Comparison of ENCODE assay signal across 7 mouse cellular contexts in genomic region chr19:34526941-34527682, GRCm38 (mm10). TPM values are rescaled to one million over a fixed set of nuclear protein-coding genes. Genes with fewer than 3 reads are reported as not detected.
DNase-seq lines count a peak whose midpoint lies in the region; ATAC-seq and TF ChIP-seq lines count a peak whose summit lies in the region.

Gene Lipa (minus strand): TSS chr19:34527474.

- DNase-seq in adrenal gland, postnatal 36 days, result peak; percentile 98 to 99
- peak; percentile 97 to 99 for DNase-seq in heart, adult 18-20 months
- DNase-seq in kidney, adult 2 months, result peak; percentile 99
- peak; percentile 78 to 93 for DNase-seq in spleen, adult 2 months (ENCODE audit: low read depth in 1 of 2, low spot score in 2 of 2)

- peaks cover 12% of the 10 kb centered on the region for H3K4me1 ChIP-seq in embryonic facial prominence, embryonic 13.5 days
- no peaks in the 10 kb centered on the region; the same call in 1 of the 2 replicates for H3K4me1 ChIP-seq in kidney, adult 2 months (ENCODE audit: control insufficient read depth, insufficient read depth, low read length)
- peaks cover 20% of the 10 kb centered on the region for H3K4me1 ChIP-seq in limb, embryonic 12.5 days (replicated peaks)
- H3K4me1 ChIP-seq in midbrain, embryonic 15.5 days, result peaks cover 13% of the 10 kb centered on the region
- H3K4me1 ChIP-seq in spleen, adult 2 months (ENCODE audit: control insufficient read depth, insufficient read depth, insufficient read length), result no peaks in the 10 kb centered on the region

- peak within 1 kb of the TSS; percentile 83 for H3K4me2 ChIP-seq in embryonic facial prominence, embryonic 13.5 days
- peak within 1 kb of the TSS; percentile 79 for H3K4me2 ChIP-seq in limb, embryonic 12.5 days
- H3K4me2 ChIP-seq in midbrain, embryonic 15.5 days, result peak within 1 kb of the TSS; percentile 88

- H3K27me3 ChIP-seq in embryonic facial prominence, embryonic 13.5 days, result no peaks in the 10 kb centered on the region
- no peaks in the 10 kb centered on the region for H3K27me3 ChIP-seq in kidney, adult 2 months (replicated peaks; ENCODE audit: control insufficient read depth, insufficient read depth, low read length)
- no peaks in the 10 kb centered on the region for H3K27me3 ChIP-seq in limb, embryonic 12.5 days
- no peaks in the 10 kb centered on the region for H3K27me3 ChIP-seq in midbrain, embryonic 15.5 days (replicated peaks)
- no peaks in the 10 kb centered on the region for H3K27me3 ChIP-seq in spleen, adult 2 months (ENCODE audit: control insufficient read depth, insufficient read depth, low read length)

- H3K27ac ChIP-seq in embryonic facial prominence, embryonic 13.5 days, result peak within 1 kb of the TSS; percentile 51
- H3K27ac ChIP-seq in kidney, adult 2 months (ENCODE audit: insufficient read depth, low read depth, low read length), result peak within 1 kb of the TSS; percentile 84
- peak within 1 kb of the TSS; percentile 53; the same call in 1 of the 2 replicates for H3K27ac ChIP-seq in limb, embryonic 12.5 days
- H3K27ac ChIP-seq in midbrain, embryonic 15.5 days, result peak within 1 kb of the TSS; percentile 76
- H3K27ac ChIP-seq in spleen, adult 2 months (ENCODE audit: insufficient read depth, low read length), result peak within 1 kb of the TSS; percentile 70

- H3K9me3 ChIP-seq in embryonic facial prominence, embryonic 13.5 days, result no peaks in the 10 kb centered on the region
- H3K9me3 ChIP-seq in limb, embryonic 12.5 days, result no peaks in the 10 kb centered on the region
- H3K9me3 ChIP-seq in midbrain, embryonic 15.5 days, result no peaks in the 10 kb centered on the region

- H3K9ac ChIP-seq in embryonic facial prominence, embryonic 13.5 days, result peak within 1 kb of the TSS; percentile 77
- H3K9ac ChIP-seq in limb, embryonic 12.5 days (replicated peaks), result peak within 1 kb of the TSS; percentile 72
- H3K9ac ChIP-seq in midbrain, embryonic 15.5 days, result peak within 1 kb of the TSS; percentile 79

- under 1% methylated on average over 29 of the region's 29 CpGs for WGBS in embryonic facial prominence, embryonic 13.5 days
- WGBS in kidney, adult 2 months, result under 1% methylated on average over 29 of the region's 29 CpGs
- WGBS in limb, embryonic 12.5 days, result 1% methylated on average over 29 of the region's 29 CpGs
- under 1% methylated on average over 28 of the region's 29 CpGs for WGBS in midbrain, embryonic 15.5 days
- WGBS in spleen, adult 2 months, result under 1% methylated on average over 29 of the region's 29 CpGs

- H3K4me3 ChIP-seq in embryonic facial prominence, embryonic 13.5 days, result peak within 1 kb of the TSS; percentile 73
- H3K4me3 ChIP-seq in kidney, adult 2 months (ENCODE audit: insufficient read depth, low read depth, low read length), result peak within 1 kb of the TSS; percentile 83
- H3K4me3 ChIP-seq in limb, embryonic 12.5 days (replicated peaks), result peak within 1 kb of the TSS; percentile 69
- peak within 1 kb of the TSS; percentile 77 for H3K4me3 ChIP-seq in midbrain, embryonic 15.5 days
- peak within 1 kb of the TSS; percentile 75 for H3K4me3 ChIP-seq in spleen, adult 2 months (ENCODE audit: extremely low read depth, insufficient read depth, insufficient read length)

- H3K36me3 ChIP-seq in embryonic facial prominence, embryonic 13.5 days, result peaks cover 4% of the 10 kb centered on the region; the same call in 1 of the 2 replicates
- no peaks in the 10 kb centered on the region; the same call in 1 of the 2 replicates for H3K36me3 ChIP-seq in kidney, adult 2 months (ENCODE audit: control insufficient read depth, insufficient read depth, low read length)
- H3K36me3 ChIP-seq in limb, embryonic 12.5 days, result 0 out of 2 replicates have a peak, but pooled peaks cover under 1% of the 10 kb centered on the region
- no peaks in the 10 kb centered on the region for H3K36me3 ChIP-seq in midbrain, embryonic 15.5 days (replicated peaks)
- H3K36me3 ChIP-seq in spleen, adult 2 months (ENCODE audit: control insufficient read depth, insufficient read depth, low read length), result 0 out of 2 replicates have a peak, but pooled peaks cover 1% of the 10 kb centered on the region

- no peak for TF ChIP-seq CTCF in kidney, adult 2 months (conservative IDR thresholded peaks at IDR 0.05; ENCODE audit: insufficient read depth, insufficient read length, low read depth, low read length)
- no peak for TF ChIP-seq CTCF in spleen, adult 2 months (IDR thresholded peaks at IDR 0.05; ENCODE audit: extremely low read depth, insufficient read depth, insufficient read length, insufficient replicate concordance)

- ATAC-seq in embryonic facial prominence, embryonic 13.5 days (ENCODE audit: insufficient number of reproducible peaks, insufficient read depth, low FRiP score, low TSS enrichment, low read depth), result peak; percentile 100
- peak; percentile 100 for ATAC-seq in limb, embryonic 12.5 days (ENCODE audit: insufficient number of reproducible peaks, insufficient read depth, low FRiP score, low TSS enrichment, low read depth)
- ATAC-seq in midbrain, embryonic 15.5 days (replicated peaks), result peak; percentile 100

- TF ChIP-seq POLR2A in kidney, adult 2 months (IDR thresholded peaks at IDR 0.05; ENCODE audit: low read depth, low read length), result peak; percentile 93
- TF ChIP-seq POLR2A in spleen, adult 2 months (IDR thresholded peaks at IDR 0.05; ENCODE audit: low read depth, low read length), result peak; percentile 60

RNA-seq across cellular contexts. Expression of gene Lipa, which starts in this region (rescaled TPM):
- 100 to 1,000 TPM in 1 of 2 experiments, 10 to 100 TPM in 1; 87.3 to 203 TPM for total RNA-seq in adrenal gland, postnatal 36 days (2021)
- 34.1 and 40.5 TPM in 2 replicates for polyA plus RNA-seq in embryonic facial prominence, embryonic 13.5 days (2015; fragmentation: Nextera tagmentation; extraction: Ambion mirVana)
- 10 to 100 TPM; 22.2 to 28.9 TPM for total RNA-seq in heart, adult 18-20 months (2021)
- 210 and 240 TPM in 2 replicates for polyA plus RNA-seq in kidney, adult 2 months (2012; rRNA removed)
- polyA plus RNA-seq in limb, embryonic 12.5 days (2016; fragmentation: Nextera tagmentation; extraction: Ambion mirVana), result 25.9 and 27.9 TPM in 2 replicates
- polyA plus RNA-seq in midbrain, embryonic 15.5 days (2015; fragmentation: Nextera tagmentation; extraction: Ambion mirVana), result 22.8 and 24.0 TPM in 2 replicates
- polyA plus RNA-seq in spleen, adult 2 months (2012; rRNA removed), result 24.7 and 30.2 TPM in 2 replicates

Comparison
In these comparisons a context has a peak if more than half of its experiments do, and no peak if none do; other contexts are left out.
1. Peak in every context shown above with its lines: DNase-seq, ATAC-seq, H3K4me3 ChIP-seq and H3K27ac ChIP-seq.